Mouse (Mus musculus) CD4-positive, CD25-positive, alpha-beta regulatory T cell, adult 2 months (primary cell): ENCODE measurements around the gene Obscn.

Experiments
- DNase-seq: peaks from one replicate; pipeline ENCODE4 v3.0.0-alpha.2; 2012; ENCODE audit warnings: low read depth, low spot score

Gene Obscn

GRCm38 (mm10) chr11:59058025-59058424 lies 78.2 kb downstream of the Obscn start:
- no peak for DNase-seq

GRCm38 (mm10) chr11:59051031-59051430 lies 85.2 kb downstream of the Obscn start:
- no peak for DNase-seq

- no peak for DNase-seq
These were observed 91.4 kb downstream of the Obscn start for GRCm38 (mm10) chr11:59044703-59045330.

- DNase-seq, result peak; percentile 19
These were observed 107.2 kb downstream of the Obscn start for GRCm38 (mm10) chr11:59029003-59029402.

GRCm38 (mm10) chr11:59026411-59026810 lies 109.8 kb downstream of the Obscn start:
- no peak for DNase-seq

- DNase-seq, result peak; percentile 47
These were observed 121.2 kb downstream of the Obscn start for GRCm38 (mm10) chr11:59015052-59015451.

- DNase-seq, result no peak
These were observed 133.7 kb downstream of the Obscn start for GRCm38 (mm10) chr11:59002327-59003079.

GRCm38 (mm10) chr11:59000635-59001034 lies 135.6 kb downstream of the Obscn start:
- no peak for DNase-seq

- no peak for DNase-seq
These were observed 136.4 kb downstream of the Obscn start for GRCm38 (mm10) chr11:58999830-59000229.

- no peak for DNase-seq
These were observed 137.0 kb downstream of the Obscn start for GRCm38 (mm10) chr11:58999158-58999557.

GRCm38 (mm10) chr11:58997541-58997940 lies 138.7 kb downstream of the Obscn start:
- no peak for DNase-seq

GRCm38 (mm10) chr11:58995807-58996370 lies 140.3 kb downstream of the Obscn start:
- DNase-seq, result peak; percentile 70

GRCm38 (mm10) chr11:58995061-58995806 lies 141.0 kb downstream of the Obscn start:
- no peak for DNase-seq

- DNase-seq, result peak; percentile 60
These were observed 141.8 kb downstream of the Obscn start for GRCm38 (mm10) chr11:58994337-58994826.

- DNase-seq, result no peak
These were observed 143.0 kb downstream of the Obscn start for GRCm38 (mm10) chr11:58993091-58993670.

- DNase-seq, result no peak
These were observed 144.3 kb downstream of the Obscn start for GRCm38 (mm10) chr11:58991911-58992310.

GRCm38 (mm10) chr11:58990794-58991193 lies 145.4 kb downstream of the Obscn start:
- DNase-seq, result no peak

- no peak for DNase-seq
These were observed 146.1 kb downstream of the Obscn start for GRCm38 (mm10) chr11:58990141-58990540.

GRCm38 (mm10) chr11:58989166-58989565 lies 147.0 kb downstream of the Obscn start:
- no peak for DNase-seq

GRCm38 (mm10) chr11:58985299-58985917 lies 150.8 kb downstream of the Obscn start:
- DNase-seq, result no peak

GRCm38 (mm10) chr11:58984657-58985056 lies 151.5 kb downstream of the Obscn start:
- DNase-seq, result no peak
